Mouse (Mus musculus): ENCODE results near the gene Alkbh5. TPM values are rescaled to one million over a fixed set of nuclear protein-coding genes. Genes with fewer than 3 reads are reported as not detected.

Gene Alkbh5
- 27.8 and 30.6 TPM in 2 replicates for polyA plus RNA-seq (2015; fragmentation: Nextera tagmentation; extraction: Ambion mirVana)

GRCm38 (mm10) chr11:60536180-60536858, at the start of gene Alkbh5:
Gene Alkbh5, plus strand, starts transcription at chr11:60536381.

Other genes with a start within 250 kb of the Alkbh5 start
- gene Tom1l2, start 183.5 kb upstream of the Alkbh5 start, polyA plus RNA-seq (2015; fragmentation: Nextera tagmentation; extraction: Ambion mirVana), result 23.3 and 24.1 TPM in 2 replicates
- 0.34 and 0.43 TPM in 2 replicates for gene Drc3, start 183.1 kb upstream of the Alkbh5 start, polyA plus RNA-seq (2015; fragmentation: Nextera tagmentation; extraction: Ambion mirVana)
- 11.4 and 13.0 TPM in 2 replicates for gene Gid4, start 119.2 kb upstream of the Alkbh5 start, polyA plus RNA-seq (2015; fragmentation: Nextera tagmentation; extraction: Ambion mirVana)
- gene Atpaf2, start 117.9 kb upstream of the Alkbh5 start, polyA plus RNA-seq (2015; fragmentation: Nextera tagmentation; extraction: Ambion mirVana), result 25.5 and 27.5 TPM in 2 replicates
- 49.9 and 51.4 TPM in 2 replicates for gene Drg2, start 81.8 kb upstream of the Alkbh5 start, polyA plus RNA-seq (2015; fragmentation: Nextera tagmentation; extraction: Ambion mirVana)
- gene Myo15, start 67.0 kb upstream of the Alkbh5 start, polyA plus RNA-seq (2015; fragmentation: Nextera tagmentation; extraction: Ambion mirVana), result not detected in 2 replicates
- 15.4 and 17.7 TPM in 2 replicates for gene Llgl1, start 163.3 kb downstream of the Alkbh5 start, polyA plus RNA-seq (2015; fragmentation: Nextera tagmentation; extraction: Ambion mirVana)
- 78.7 and 84.4 TPM in 2 replicates for gene Flii, start 190.9 kb downstream of the Alkbh5 start, polyA plus RNA-seq (2015; fragmentation: Nextera tagmentation; extraction: Ambion mirVana)
- 11.0 and 12.1 TPM in 2 replicates for gene Mief2, start 192.0 kb downstream of the Alkbh5 start, polyA plus RNA-seq (2015; fragmentation: Nextera tagmentation; extraction: Ambion mirVana)
- 4.5 and 4.6 TPM in 2 replicates for gene Top3a, start 241.0 kb downstream of the Alkbh5 start, polyA plus RNA-seq (2015; fragmentation: Nextera tagmentation; extraction: Ambion mirVana)
- gene Smcr8, start 241.1 kb downstream of the Alkbh5 start, polyA plus RNA-seq (2015; fragmentation: Nextera tagmentation; extraction: Ambion mirVana), result 1.9 and 2.4 TPM in 2 replicates

Measured in urinary bladder, postnatal 0 days (tissue).